ENCODE assay signal across 13 mouse cellular contexts in the genomic region with DNA sequence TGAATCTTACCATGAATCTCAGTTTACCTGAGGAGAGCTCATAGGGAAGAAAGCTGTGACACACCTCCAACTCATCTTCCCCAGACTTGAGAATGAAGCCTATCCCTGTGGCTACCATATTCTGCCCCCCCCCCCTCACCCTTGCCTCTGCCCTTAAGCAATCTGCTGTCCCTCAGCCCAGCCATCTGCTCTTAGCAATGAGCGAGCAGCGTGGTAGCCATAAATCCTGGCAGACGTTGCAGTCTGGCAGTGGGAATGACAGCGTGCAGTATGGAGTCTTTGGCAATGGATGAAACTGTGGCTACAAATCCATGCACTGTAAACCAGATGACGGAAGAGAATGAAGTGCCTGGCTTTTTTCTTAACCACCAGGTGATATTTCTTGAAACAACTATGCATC.
DNase-seq lines count a peak whose midpoint lies in the region; ATAC-seq lines count a peak whose summit lies in the region.
"Had no signal": no experiment of that assay in that cellular context is flagged by ENCODE, and none has a peak within 500 bp of the region (broad histone marks: within the 10 kb centered on the region; RNA-seq: fewer than 3 reads in every experiment).

No protein-coding gene starts in this region.

- no peak overlapping the region for H3K4me2 ChIP-seq in intestine, embryonic 14.5 days (ENCODE audit: low read length)
- no peak overlapping the region for H3K4me2 ChIP-seq in intestine, embryonic 15.5 days (replicated peaks)
- H3K4me2 ChIP-seq in midbrain, embryonic 15.5 days, result no peak overlapping the region
- H3K4me2 ChIP-seq: heart, embryonic 15.5 days; liver, embryonic 13.5 days had no signal

- H3K4me1 ChIP-seq in intestine, embryonic 14.5 days (replicated peaks; ENCODE audit: control insufficient read depth, insufficient read depth, low read length), result no peaks in the 10 kb centered on the region
- H3K4me1 ChIP-seq in intestine, embryonic 15.5 days (replicated peaks), result no peaks in the 10 kb centered on the region
- peaks cover 6% of the 10 kb centered on the region for H3K4me1 ChIP-seq in midbrain, embryonic 15.5 days
- H3K4me1 ChIP-seq: heart, embryonic 15.5 days; liver, embryonic 13.5 days had no signal

- no peaks in the 10 kb centered on the region for H3K9me3 ChIP-seq in intestine, embryonic 14.5 days (ENCODE audit: control insufficient read depth, low read length)
- no peaks in the 10 kb centered on the region for H3K9me3 ChIP-seq in intestine, embryonic 15.5 days
- H3K9me3 ChIP-seq in midbrain, embryonic 15.5 days, result no peaks in the 10 kb centered on the region
- H3K9me3 ChIP-seq: heart, embryonic 15.5 days; liver, embryonic 13.5 days had no signal

- H3K4me3 ChIP-seq in intestine, embryonic 14.5 days (ENCODE audit: low read depth, low read length), result no peak overlapping the region
- H3K4me3 ChIP-seq in intestine, embryonic 15.5 days (replicated peaks), result no peak overlapping the region
- no peak overlapping the region for H3K4me3 ChIP-seq in midbrain, embryonic 15.5 days
- H3K4me3 ChIP-seq: heart, embryonic 15.5 days; liver, embryonic 13.5 days; myocyte had no signal

- no peaks in the 10 kb centered on the region for H3K27me3 ChIP-seq in intestine, embryonic 14.5 days (replicated peaks; ENCODE audit: control insufficient read depth, insufficient read depth, low read length)
- H3K27me3 ChIP-seq in intestine, embryonic 15.5 days (replicated peaks), result no peaks in the 10 kb centered on the region
- H3K27me3 ChIP-seq in midbrain, embryonic 15.5 days (replicated peaks), result no peaks in the 10 kb centered on the region
- H3K27me3 ChIP-seq: heart, embryonic 15.5 days; liver, embryonic 13.5 days had no signal

- no peaks in the 10 kb centered on the region for H3K36me3 ChIP-seq in intestine, embryonic 14.5 days (ENCODE audit: control insufficient read depth, insufficient read depth, low read length)
- no peaks in the 10 kb centered on the region for H3K36me3 ChIP-seq in intestine, embryonic 15.5 days
- H3K36me3 ChIP-seq in midbrain, embryonic 15.5 days (replicated peaks), result no peaks in the 10 kb centered on the region
- H3K36me3 ChIP-seq: heart, embryonic 15.5 days; liver, embryonic 13.5 days had no signal

- 0 out of 2 replicates have a peak, but pooled peaks have one; percentile 40 for ATAC-seq in intestine, embryonic 14.5 days (replicated peaks; ENCODE audit: low FRiP score, low TSS enrichment, low read depth)
- no peak; the same call in 1 of the 2 replicates for ATAC-seq in intestine, embryonic 15.5 days
- ATAC-seq in monocyte, adult 5-6 weeks (replicated peaks; ENCODE audit: insufficient number of reproducible peaks, low FRiP score, low TSS enrichment, poor library complexity, severe bottlenecking), result no peak
- ATAC-seq in midbrain, embryonic 15.5 days (replicated peaks), result no peak
- ATAC-seq: intestine, postnatal 0 days had no signal

- WGBS in intestine, embryonic 14.5 days, result 30% methylated on average over 5 of the region's 5 CpGs
- WGBS in intestine, embryonic 15.5 days, result 29% methylated on average over 5 of the region's 5 CpGs
- 79% methylated on average over 5 of the region's 5 CpGs for WGBS in midbrain, embryonic 15.5 days

- no peak for DNase-seq in intestine, embryonic 14.5 days (ENCODE audit: low spot score)
- DNase-seq in cerebellum, adult 11 months, result peak; percentile 85
- peak; percentile 95 for DNase-seq in cerebellum, adult 9-10 months
- peak; percentile 14 for DNase-seq in neural tube, embryonic 10.5 days (ENCODE audit: extremely low spot score, low spot score)
- DNase-seq: gastrocnemius, postnatal 36 days; liver, embryonic 13.5 days had no signal

- no peak overlapping the region for H3K27ac ChIP-seq in intestine, embryonic 14.5 days (ENCODE audit: low read depth)
- no peak overlapping the region for H3K27ac ChIP-seq in intestine, embryonic 15.5 days
- no peak overlapping the region for H3K27ac ChIP-seq in midbrain, embryonic 15.5 days
- H3K27ac ChIP-seq: heart, embryonic 15.5 days; liver, embryonic 13.5 days; macrophage had no signal

- no peak overlapping the region for H3K9ac ChIP-seq in intestine, embryonic 14.5 days (ENCODE audit: low read length)
- no peak overlapping the region for H3K9ac ChIP-seq in intestine, embryonic 15.5 days
- H3K9ac ChIP-seq in midbrain, embryonic 15.5 days, result no peak overlapping the region
- H3K9ac ChIP-seq: heart, embryonic 15.5 days; liver, embryonic 13.5 days had no signal
